Mouse (Mus musculus): ENCODE data around the gene Lclat1. TPM values are rescaled to one million over a fixed set of nuclear protein-coding genes. Genes with fewer than 3 reads are reported as not detected.

Lclat1 gene
- polyA plus RNA-seq, 1 experiment from 2014 or later = 10.1 TPM

DNA sequence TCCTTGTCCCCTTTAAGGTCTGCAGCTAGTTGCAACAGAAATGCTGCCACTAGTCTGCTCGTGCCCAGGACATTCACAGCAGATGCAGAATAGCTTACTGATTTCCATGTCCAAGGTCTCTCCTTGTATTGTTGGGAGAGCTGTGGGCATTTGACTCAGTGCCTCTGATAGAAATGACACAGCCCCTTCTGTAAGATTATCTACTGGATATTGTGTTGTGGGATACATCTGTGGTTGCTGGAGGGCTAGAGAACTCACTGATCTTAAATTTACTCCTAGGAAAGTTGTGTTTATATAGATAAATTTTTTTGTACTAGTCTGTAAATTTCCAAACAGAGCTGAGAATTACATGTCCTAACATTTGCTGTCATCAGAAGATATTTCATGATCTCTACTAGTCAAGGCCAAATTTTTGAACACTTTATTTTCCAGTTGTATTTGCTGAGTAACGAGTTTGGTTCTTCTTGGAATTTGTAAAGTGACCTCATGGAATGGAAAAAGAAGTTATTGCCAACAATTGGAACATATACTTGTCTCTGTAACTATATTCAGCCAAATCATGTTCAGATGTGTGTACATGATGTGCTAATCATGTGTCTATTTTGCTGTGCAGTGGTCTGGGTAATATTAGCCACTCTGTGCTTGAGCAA lies 87.4 kb downstream of the Lclat1 start:
- no peak for ATAC-seq (ENCODE audit: low FRiP score)
- no peak overlapping the region for H3K4me2 ChIP-seq (replicated peaks)
- no peak overlapping the region for H3K4me3 ChIP-seq
- WGBS = 83% methylated on average over 2 of the region's 2 CpGs
- H3K9ac ChIP-seq = no peak overlapping the region
- H3K27me3 ChIP-seq = no peaks in the 10 kb centered on the region
- H3K27ac ChIP-seq = no peak overlapping the region
- H3K9me3 ChIP-seq (replicated peaks) = no peaks in the 10 kb centered on the region
- H3K36me3 ChIP-seq = 0 out of 2 replicates have a peak, but pooled peaks cover 2% of the 10 kb centered on the region
- no peaks in the 10 kb centered on the region for H3K4me1 ChIP-seq

GRCm38 (mm10) chr17:73196139-73196538 lies 88.4 kb downstream of the Lclat1 start:
- H3K36me3 ChIP-seq = 0 out of 2 replicates have a peak, but pooled peaks cover 2% of the 10 kb centered on the region
- H3K27me3 ChIP-seq = no peaks in the 10 kb centered on the region
- H3K27ac ChIP-seq = no peak overlapping the region
- H3K9ac ChIP-seq = no peak overlapping the region
- no peaks in the 10 kb centered on the region for H3K4me1 ChIP-seq
- no peak overlapping the region for H3K4me3 ChIP-seq
- WGBS = 88% methylated on average over 1 of the region's 1 CpGs
- no peak overlapping the region for H3K4me2 ChIP-seq (replicated peaks)
- H3K9me3 ChIP-seq (replicated peaks) = no peaks in the 10 kb centered on the region
- ATAC-seq (ENCODE audit: low FRiP score) = no peak

- ATAC-seq (ENCODE audit: low FRiP score) = no peak
- no peak overlapping the region for H3K4me2 ChIP-seq (replicated peaks)
- H3K9me3 ChIP-seq (replicated peaks) = no peaks in the 10 kb centered on the region
- H3K27ac ChIP-seq = no peak overlapping the region
- WGBS = 74% methylated on average over 1 of the region's 1 CpGs
- no peaks in the 10 kb centered on the region for H3K4me1 ChIP-seq
- H3K4me3 ChIP-seq = no peak overlapping the region
- no peaks in the 10 kb centered on the region for H3K36me3 ChIP-seq
- H3K9ac ChIP-seq = no peak overlapping the region
- H3K27me3 ChIP-seq = no peaks in the 10 kb centered on the region
Observed at GRCm38 (mm10) chr17:73197724-73198123, 89.9 kb downstream of the Lclat1 start.

DNA sequence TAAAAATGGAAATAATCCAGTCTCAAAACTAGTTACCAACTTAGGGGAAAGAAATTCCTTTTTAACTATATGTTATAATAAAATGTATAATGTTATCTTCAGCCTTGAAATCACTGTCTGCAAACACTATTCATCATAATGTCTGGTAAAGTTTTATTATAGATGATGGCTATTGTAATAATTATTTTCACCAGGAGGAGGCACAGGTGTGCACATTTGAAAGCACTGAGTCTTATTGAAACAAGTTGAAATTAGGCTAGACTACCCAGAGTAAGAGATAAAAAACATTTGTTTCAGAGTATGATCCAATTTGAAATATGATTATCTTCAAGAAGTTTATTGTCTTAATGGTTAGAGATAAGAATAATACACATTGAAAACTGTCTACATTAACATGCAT lies 91.6 kb downstream of the Lclat1 start:
- Histone ChIP-seq H3K9ac (no peak overlapping the region), H3K36me3 (no peaks in the 10 kb centered on the region), H3K27me3 (no peaks in the 10 kb centered on the region), H3K9me3 (replicated peaks) (no peaks in the 10 kb centered on the region), H3K4me1 (no peaks in the 10 kb centered on the region), H3K27ac (no peak overlapping the region), H3K4me2 (replicated peaks) (no peak overlapping the region), H3K4me3 (no peak overlapping the region)
- no peak for ATAC-seq (ENCODE audit: low FRiP score)

DNA sequence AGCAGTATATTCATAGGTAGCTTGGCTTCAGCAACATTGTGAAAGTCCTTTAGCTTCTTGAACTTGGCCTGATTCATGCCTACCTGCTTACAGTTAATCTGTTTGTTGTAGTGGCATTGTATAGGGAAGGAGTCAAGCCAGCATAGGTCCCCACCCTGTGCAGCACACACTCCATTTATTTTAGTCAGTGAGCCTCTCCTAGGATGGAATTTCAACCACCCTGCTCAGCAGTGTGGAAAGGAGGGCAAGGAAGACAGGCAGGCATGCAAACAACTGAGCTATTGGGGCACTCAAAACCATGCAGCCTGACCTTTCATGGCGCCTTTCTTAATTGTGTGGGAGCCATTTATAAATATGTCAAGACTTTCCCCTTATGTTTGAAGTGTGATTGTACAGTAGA lies 92.6 kb downstream of the Lclat1 start:
- Histone ChIP-seq H3K9ac (no peak overlapping the region), H3K4me3 (no peak overlapping the region), H3K4me1 (no peaks in the 10 kb centered on the region), H3K36me3 (no peaks in the 10 kb centered on the region), H3K27me3 (no peaks in the 10 kb centered on the region), H3K9me3 (replicated peaks) (no peaks in the 10 kb centered on the region), H3K4me2 (replicated peaks) (no peak overlapping the region), H3K27ac (no peak overlapping the region)
- no peak for ATAC-seq (ENCODE audit: low FRiP score)
- WGBS = 79% methylated on average over 1 of the region's 1 CpGs

DNA sequence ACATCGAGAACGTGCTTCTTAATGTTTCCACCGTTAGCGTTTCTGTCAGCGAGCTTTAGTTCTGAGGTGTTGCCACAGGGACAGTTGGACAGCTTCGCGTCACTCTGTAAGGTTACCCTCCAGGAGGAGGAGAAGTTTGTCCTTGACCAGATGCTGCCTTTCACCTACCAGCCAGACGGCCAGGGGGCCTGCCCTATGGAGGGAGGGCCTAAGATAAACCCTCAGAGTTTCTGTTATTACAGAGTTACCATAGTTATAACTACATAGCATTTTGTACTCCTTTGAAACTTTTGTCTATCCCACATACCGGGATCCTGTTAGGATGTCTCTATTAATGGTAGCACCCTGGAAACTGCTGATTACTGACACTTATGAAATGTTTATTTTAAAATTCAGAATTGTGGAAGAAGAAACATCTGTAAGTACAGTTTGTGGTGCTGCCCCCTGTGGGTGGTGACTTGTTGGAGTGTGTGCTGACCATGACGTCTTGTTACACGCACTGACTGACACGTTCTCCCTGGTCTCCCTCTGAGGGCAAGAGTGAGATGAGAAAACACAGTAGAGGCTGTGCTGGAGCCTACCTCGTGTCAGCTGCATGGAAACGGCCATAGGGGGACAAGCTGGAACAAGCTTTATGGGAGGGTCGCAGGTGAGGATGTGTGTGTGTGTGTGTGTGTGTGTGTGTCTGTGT lies 96.0 kb downstream of the Lclat1 start:
- Histone ChIP-seq H3K4me3 (no peak overlapping the region), H3K9ac (no peak overlapping the region), H3K36me3 (no peaks in the 10 kb centered on the region), H3K4me2 (replicated peaks) (no peak overlapping the region), H3K27me3 (no peaks in the 10 kb centered on the region), H3K4me1 (no peaks in the 10 kb centered on the region), H3K27ac (no peak overlapping the region), H3K9me3 (replicated peaks) (no peaks in the 10 kb centered on the region)
- ATAC-seq (ENCODE audit: low FRiP score) = no peak
- 85% methylated on average over 15 of the region's 15 CpGs for WGBS

DNA sequence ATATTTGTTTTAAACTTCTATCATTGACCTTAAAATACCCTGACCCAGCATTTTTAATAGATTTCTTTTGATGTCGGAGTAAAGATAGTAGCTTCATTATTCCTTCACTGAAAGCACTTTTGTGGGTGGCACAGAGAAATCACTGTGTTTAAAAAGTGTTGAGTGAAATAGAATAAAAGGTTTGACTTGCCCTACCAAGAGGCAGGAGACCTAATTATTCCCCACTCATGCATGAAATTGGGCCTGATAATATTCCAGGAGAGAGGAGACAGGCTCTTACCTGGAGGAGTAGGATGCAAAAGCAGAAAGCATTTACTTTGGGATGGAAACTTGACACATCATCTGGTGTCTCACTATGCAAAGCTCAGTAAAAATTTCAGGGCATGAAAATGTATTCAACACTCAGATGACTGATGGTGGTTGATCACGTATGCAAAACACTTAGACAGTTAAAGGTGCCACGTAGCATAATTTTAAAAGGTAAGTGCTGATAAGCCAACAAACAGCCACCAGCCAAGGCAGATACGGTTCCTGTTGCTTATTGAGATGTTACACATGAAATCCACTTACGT lies 103.3 kb downstream of the Lclat1 start:
- Histone ChIP-seq H3K4me3 (no peak overlapping the region), H3K27ac (no peak overlapping the region), H3K36me3 (no peaks in the 10 kb centered on the region), H3K9ac (no peak overlapping the region), H3K9me3 (replicated peaks) (no peaks in the 10 kb centered on the region), H3K27me3 (no peaks in the 10 kb centered on the region), H3K4me2 (replicated peaks) (no peak overlapping the region), H3K4me1 (no peaks in the 10 kb centered on the region)
- WGBS = 82% methylated on average over 5 of the region's 5 CpGs
- ATAC-seq (ENCODE audit: low FRiP score) = no peak

- WGBS = 76% methylated on average over 3 of the region's 3 CpGs
- no peak overlapping the region for H3K9ac ChIP-seq
Observed at GRCm38 (mm10) chr17:73212754-73213153, 105.0 kb downstream of the Lclat1 start.

DNA sequence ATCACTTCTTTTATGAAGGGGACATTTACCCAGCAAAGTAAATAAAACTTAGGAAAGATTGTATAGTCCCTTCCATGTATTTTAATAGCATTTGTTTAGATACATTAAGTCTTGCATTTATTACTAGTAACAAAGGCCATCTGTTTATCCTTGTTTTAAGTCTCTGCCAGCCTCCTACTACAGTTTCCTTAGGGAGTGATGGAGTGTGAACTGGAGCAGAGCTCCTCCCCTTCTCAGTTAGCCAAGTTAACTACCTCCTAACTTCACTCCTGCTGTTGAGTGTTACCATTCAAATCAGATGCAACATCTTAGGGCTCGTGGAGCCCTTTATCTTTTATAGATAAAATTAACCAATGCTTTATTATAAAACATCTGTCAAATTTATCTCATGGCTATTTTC lies 105.4 kb downstream of the Lclat1 start:
- Histone ChIP-seq H3K4me1 (no peaks in the 10 kb centered on the region), H3K27me3 (no peaks in the 10 kb centered on the region), H3K36me3 (no peaks in the 10 kb centered on the region), H3K4me3 (no peak overlapping the region), H3K9me3 (replicated peaks) (no peaks in the 10 kb centered on the region), H3K4me2 (replicated peaks) (no peak overlapping the region), H3K9ac (no peak overlapping the region), H3K27ac (no peak overlapping the region)
- 67% methylated on average over 1 of the region's 1 CpGs for WGBS
- ATAC-seq (ENCODE audit: low FRiP score) = no peak

More at GRCm38 (mm10) chr17:73212754-73213153, 105.0 kb downstream of the Lclat1 start:
- Histone ChIP-seq H3K27ac (no peak overlapping the region), H3K27me3 (no peaks in the 10 kb centered on the region), H3K4me2 (replicated peaks) (no peak overlapping the region), H3K4me1 (no peaks in the 10 kb centered on the region), H3K36me3 (no peaks in the 10 kb centered on the region), H3K9me3 (replicated peaks) (no peaks in the 10 kb centered on the region), H3K4me3 (no peak overlapping the region)
- no peak for ATAC-seq (ENCODE audit: low FRiP score)

- H3K4me1 ChIP-seq = no peaks in the 10 kb centered on the region
- H3K4me3 ChIP-seq = no peak overlapping the region
- H3K9ac ChIP-seq = no peak overlapping the region
- no peak overlapping the region for H3K4me2 ChIP-seq (replicated peaks)
- H3K9me3 ChIP-seq (replicated peaks) = no peaks in the 10 kb centered on the region
- H3K27ac ChIP-seq = no peak overlapping the region
- H3K36me3 ChIP-seq = no peaks in the 10 kb centered on the region
- no peaks in the 10 kb centered on the region for H3K27me3 ChIP-seq
- WGBS = 68% methylated on average over 2 of the region's 2 CpGs
- no peak for ATAC-seq (ENCODE audit: low FRiP score)
Observed at GRCm38 (mm10) chr17:73213677-73214076, 105.9 kb downstream of the Lclat1 start.

DNA sequence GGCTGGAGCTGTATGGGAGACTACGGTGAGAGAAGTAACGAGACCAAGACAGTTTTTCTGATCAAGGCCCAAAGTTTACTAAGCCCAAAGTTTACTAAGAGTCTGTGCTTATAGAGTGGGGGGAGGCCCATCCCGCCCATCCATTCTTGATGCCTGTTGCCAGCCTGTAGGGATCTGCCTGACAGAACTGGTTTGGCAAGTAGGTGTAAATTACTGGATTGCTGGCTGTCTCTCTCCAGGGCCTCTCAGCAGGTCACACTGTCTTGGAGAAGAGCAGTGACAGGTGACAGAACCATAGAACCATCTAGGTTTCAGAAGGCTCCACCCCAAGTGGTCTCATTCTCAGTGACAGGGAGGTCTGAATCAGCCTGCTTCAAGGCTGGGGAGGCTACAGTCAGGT lies 109.5 kb downstream of the Lclat1 start:
- Histone ChIP-seq H3K27ac (no peak overlapping the region), H3K9ac (no peak overlapping the region), H3K9me3 (replicated peaks) (no peaks in the 10 kb centered on the region), H3K27me3 (no peaks in the 10 kb centered on the region), H3K4me3 (no peak overlapping the region), H3K4me1 (peaks cover 8% of the 10 kb centered on the region), H3K36me3 (no peaks in the 10 kb centered on the region), H3K4me2 (replicated peaks) (no peak overlapping the region)
- no peak for ATAC-seq (ENCODE audit: low FRiP score)
- WGBS = 90% methylated on average over 3 of the region's 3 CpGs

- 71% methylated on average over 7 of the region's 7 CpGs for WGBS
- Histone ChIP-seq H3K27me3 (no peaks in the 10 kb centered on the region), H3K4me3 (no peak overlapping the region), H3K9ac (no peak overlapping the region), H3K4me1 (peaks cover 20% of the 10 kb centered on the region), H3K9me3 (replicated peaks) (no peaks in the 10 kb centered on the region), H3K36me3 (no peaks in the 10 kb centered on the region), H3K4me2 (replicated peaks) (no peak overlapping the region), H3K27ac (no peak overlapping the region)
- ATAC-seq (ENCODE audit: low FRiP score) = no peak
Observed at GRCm38 (mm10) chr17:73220746-73221145, 113.0 kb downstream of the Lclat1 start.

GRCm38 (mm10) chr17:73222077-73222476 lies 114.3 kb downstream of the Lclat1 start:
- no peak for ATAC-seq (ENCODE audit: low FRiP score)
- WGBS = 70% methylated on average over 7 of the region's 7 CpGs
- no peak overlapping the region for H3K9ac ChIP-seq

More at GRCm38 (mm10) chr17:73222077-73222476, 114.3 kb downstream of the Lclat1 start:
- Histone ChIP-seq H3K36me3 (no peaks in the 10 kb centered on the region), H3K9me3 (replicated peaks) (no peaks in the 10 kb centered on the region), H3K4me1 (peaks cover 29% of the 10 kb centered on the region), H3K4me3 (no peak overlapping the region), H3K27me3 (no peaks in the 10 kb centered on the region), H3K4me2 (replicated peaks) (no peak overlapping the region), H3K27ac (no peak overlapping the region)
